ENCODE assay signal across 8 mouse cellular contexts in the genomic region with DNA sequence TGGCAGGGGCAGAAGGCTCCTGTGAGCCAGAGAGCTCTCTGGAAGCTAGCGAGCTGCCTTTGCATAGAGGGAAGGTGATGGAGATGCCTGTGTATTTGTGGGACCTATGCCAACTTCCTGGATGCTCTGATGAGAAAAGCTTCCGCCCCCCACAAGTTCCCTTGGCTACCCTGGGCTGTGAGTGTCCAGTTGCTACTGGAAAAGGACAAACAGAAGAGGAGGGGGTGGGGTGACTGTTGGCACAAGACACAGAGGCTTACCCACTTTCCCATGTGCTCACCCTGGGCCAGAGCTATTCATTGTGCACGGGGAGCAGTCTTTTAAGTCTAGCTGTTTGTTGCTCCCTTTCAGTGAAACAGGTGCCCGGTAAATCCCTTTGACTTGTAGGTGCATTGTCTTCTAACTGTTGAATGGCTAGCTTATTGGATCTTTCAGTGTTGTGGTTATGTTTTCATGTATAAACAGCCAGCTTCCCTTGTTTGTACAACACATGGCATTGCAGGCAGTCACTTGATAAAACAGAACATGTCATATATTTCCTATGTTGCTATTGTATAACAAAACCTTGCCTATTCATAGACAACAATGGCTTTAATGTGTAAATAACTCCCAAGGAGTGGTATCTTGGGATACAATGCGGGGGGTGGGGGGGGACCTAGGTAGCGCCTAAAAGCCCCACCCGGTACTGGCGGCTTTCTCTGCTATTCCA. TPM values are rescaled to one million over a fixed set of nuclear protein-coding genes. Genes with fewer than 3 reads are reported as not detected.
A peak's percentile ranks its signal among the peaks of the same experiment; 100 is the strongest.
DNase-seq lines count a peak whose midpoint lies in the region; ATAC-seq lines count a peak whose summit lies in the region.
"Had no signal": no experiment of that assay in that cellular context is flagged by ENCODE, and none has a peak within 500 bp of the region (broad histone marks: within the 10 kb centered on the region; RNA-seq: fewer than 3 reads in every experiment).

No protein-coding gene starts in this region.

- H3K4me1 ChIP-seq in neural tube, embryonic 11.5 days (ENCODE audit: control insufficient read depth, insufficient read depth, low read length) = peaks cover 10% of the 10 kb centered on the region
- peaks cover 8% of the 10 kb centered on the region; the same call in 1 of the 2 replicates for H3K4me1 ChIP-seq in forebrain, embryonic 11.5 days (replicated peaks; ENCODE audit: control insufficient read depth, insufficient read depth, low read length)
- H3K4me1 ChIP-seq in limb, embryonic 15.5 days = peaks cover 17% of the 10 kb centered on the region
- peaks cover 13% of the 10 kb centered on the region for H3K4me1 ChIP-seq in stomach, embryonic 15.5 days

- H3K27ac ChIP-seq in neural tube, embryonic 11.5 days (ENCODE audit: low read depth, low read length) = no peak overlapping the region
- H3K27ac ChIP-seq in forebrain, embryonic 11.5 days (ENCODE audit: low read depth, low read length) = no peak overlapping the region
- H3K27ac ChIP-seq in limb, embryonic 15.5 days = no peak overlapping the region
- H3K27ac ChIP-seq in stomach, embryonic 15.5 days = no peak overlapping the region
- H3K27ac ChIP-seq: liver, embryonic 14.5 days had no signal

- peak overlapping the region; percentile 50 for H3K4me3 ChIP-seq in neural tube, embryonic 11.5 days (ENCODE audit: low read depth, low read length)
- H3K4me3 ChIP-seq in forebrain, embryonic 11.5 days (ENCODE audit: low read depth, low read length) = peak overlapping the region; percentile 53
- peak overlapping the region; percentile 52 for H3K4me3 ChIP-seq in limb, embryonic 15.5 days
- H3K4me3 ChIP-seq in stomach, embryonic 15.5 days (replicated peaks) = peak overlapping the region; percentile 48

- H3K9me3 ChIP-seq in neural tube, embryonic 11.5 days (ENCODE audit: control insufficient read depth, low read length) = no peaks in the 10 kb centered on the region
- H3K9me3 ChIP-seq in forebrain, embryonic 11.5 days (ENCODE audit: control insufficient read depth, low read length) = no peaks in the 10 kb centered on the region
- H3K9me3 ChIP-seq in limb, embryonic 15.5 days = no peaks in the 10 kb centered on the region
- no peaks in the 10 kb centered on the region for H3K9me3 ChIP-seq in stomach, embryonic 15.5 days

- no peak for ATAC-seq in neural tube, embryonic 11.5 days (ENCODE audit: insufficient read depth, low FRiP score, low TSS enrichment)
- no peak for ATAC-seq in forebrain, embryonic 11.5 days (replicated peaks; ENCODE audit: low FRiP score)
- no peak for ATAC-seq in limb, embryonic 15.5 days (ENCODE audit: insufficient number of reproducible peaks, low FRiP score, low TSS enrichment, low read depth)
- ATAC-seq in stomach, embryonic 15.5 days (ENCODE audit: insufficient read depth, low FRiP score, low read depth) = no peak

- peak; percentile 11 for DNase-seq in neural tube, embryonic 11.5 days (ENCODE audit: low spot score)
- DNase-seq in neural tube, embryonic 10.5 days (ENCODE audit: extremely low spot score, low spot score) = no peak
- no peak for DNase-seq in forebrain, embryonic 11.5 days (ENCODE audit: low spot score)
- no peak for DNase-seq in embryo, embryonic 10 days (ENCODE audit: low spot score)
- DNase-seq in frontal cortex, postnatal 10 days (ENCODE audit: low spot score in 2 of 2) = no peak

- H3K4me2 ChIP-seq in neural tube, embryonic 11.5 days (ENCODE audit: low read depth) = peak overlapping the region; percentile 92
- peak overlapping the region; percentile 100 for H3K4me2 ChIP-seq in forebrain, embryonic 11.5 days (ENCODE audit: low read depth, low read length, severe bottlenecking)
- peak overlapping the region; percentile 100 for H3K4me2 ChIP-seq in limb, embryonic 15.5 days
- H3K4me2 ChIP-seq in stomach, embryonic 15.5 days = peak overlapping the region; percentile 98

- H3K9ac ChIP-seq in neural tube, embryonic 11.5 days (ENCODE audit: low read length) = peak overlapping the region; percentile 75; the same call in 1 of the 2 replicates
- H3K9ac ChIP-seq in forebrain, embryonic 11.5 days (ENCODE audit: low read length) = no peak overlapping the region; the same call in 1 of the 2 replicates
- H3K9ac ChIP-seq in limb, embryonic 15.5 days = no peak overlapping the region
- H3K9ac ChIP-seq in stomach, embryonic 15.5 days = no peak overlapping the region
- H3K9ac ChIP-seq: liver, embryonic 14.5 days had no signal

- H3K36me3 ChIP-seq in neural tube, embryonic 11.5 days (ENCODE audit: control insufficient read depth, insufficient read depth, low read length) = no peaks in the 10 kb centered on the region
- no peaks in the 10 kb centered on the region for H3K36me3 ChIP-seq in forebrain, embryonic 11.5 days (ENCODE audit: control insufficient read depth, insufficient read depth, low read length)
- no peaks in the 10 kb centered on the region for H3K36me3 ChIP-seq in limb, embryonic 15.5 days
- no peaks in the 10 kb centered on the region for H3K36me3 ChIP-seq in stomach, embryonic 15.5 days

- 29% methylated on average over 8 of the region's 8 CpGs for WGBS in neural tube, embryonic 11.5 days
- WGBS in forebrain, embryonic 11.5 days = 19% methylated on average over 8 of the region's 8 CpGs
- WGBS in limb, embryonic 15.5 days = 33% methylated on average over 8 of the region's 8 CpGs
- 33% methylated on average over 8 of the region's 8 CpGs for WGBS in stomach, embryonic 15.5 days

- peaks cover 42% of the 10 kb centered on the region for H3K27me3 ChIP-seq in neural tube, embryonic 11.5 days (ENCODE audit: control insufficient read depth, insufficient read depth, low read length)
- H3K27me3 ChIP-seq in forebrain, embryonic 11.5 days (ENCODE audit: control insufficient read depth, insufficient read depth, low read length) = peaks cover 35% of the 10 kb centered on the region
- peaks cover 51% of the 10 kb centered on the region for H3K27me3 ChIP-seq in limb, embryonic 15.5 days
- peaks cover 42% of the 10 kb centered on the region for H3K27me3 ChIP-seq in stomach, embryonic 15.5 days (replicated peaks)

RNA-seq across cellular contexts. Expression of a gene that starts 2.6 kb away (rescaled TPM):
- 0.89 and 1.4 TPM in 2 replicates for polyA plus RNA-seq in neural tube, embryonic 11.5 days (2014; fragmentation: Nextera tagmentation; extraction: Ambion mirVana)
- polyA plus RNA-seq in forebrain, embryonic 11.5 days (2014; fragmentation: Nextera tagmentation; extraction: Ambion mirVana) = 1.2 and 1.6 TPM in 2 replicates
- 0.09 and 0.24 TPM in 2 replicates for polyA plus RNA-seq in limb, embryonic 15.5 days (2015; fragmentation: Nextera tagmentation; extraction: Ambion mirVana)
- polyA plus RNA-seq in stomach, embryonic 15.5 days (2015; fragmentation: Nextera tagmentation; extraction: Ambion mirVana) = 0.55 and 0.57 TPM in 2 replicates

RNA-seq across cellular contexts. Expression of a gene that starts 16.0 kb away (rescaled TPM):
- 0.42 and 0.53 TPM in 2 replicates for polyA plus RNA-seq in neural tube, embryonic 11.5 days (2014; fragmentation: Nextera tagmentation; extraction: Ambion mirVana)
- 0.33 and 0.59 TPM in 2 replicates for polyA plus RNA-seq in forebrain, embryonic 11.5 days (2014; fragmentation: Nextera tagmentation; extraction: Ambion mirVana)
- 0.58 and 0.72 TPM in 2 replicates for polyA plus RNA-seq in limb, embryonic 15.5 days (2015; fragmentation: Nextera tagmentation; extraction: Ambion mirVana)
- polyA plus RNA-seq in stomach, embryonic 15.5 days (2015; fragmentation: Nextera tagmentation; extraction: Ambion mirVana) = 0.48 and 0.49 TPM in 2 replicates

RNA-seq across cellular contexts. Expression of a gene that starts 28.9 kb away (rescaled TPM):
- polyA plus RNA-seq in neural tube, embryonic 11.5 days (2014; fragmentation: Nextera tagmentation; extraction: Ambion mirVana) = 67.1 and 67.3 TPM in 2 replicates
- 54.8 and 69.1 TPM in 2 replicates for polyA plus RNA-seq in forebrain, embryonic 11.5 days (2014; fragmentation: Nextera tagmentation; extraction: Ambion mirVana)
- 69.3 and 71.1 TPM in 2 replicates for polyA plus RNA-seq in limb, embryonic 15.5 days (2015; fragmentation: Nextera tagmentation; extraction: Ambion mirVana)
- polyA plus RNA-seq in stomach, embryonic 15.5 days (2015; fragmentation: Nextera tagmentation; extraction: Ambion mirVana) = 72.2 and 75.6 TPM in 2 replicates

RNA-seq across cellular contexts. Expression of a gene that starts 57.1 kb away (rescaled TPM):
- 114 and 128 TPM in 2 replicates for polyA plus RNA-seq in neural tube, embryonic 11.5 days (2014; fragmentation: Nextera tagmentation; extraction: Ambion mirVana)
- polyA plus RNA-seq in forebrain, embryonic 11.5 days (2014; fragmentation: Nextera tagmentation; extraction: Ambion mirVana) = 87.7 and 87.9 TPM in 2 replicates
- 156 and 164 TPM in 2 replicates for polyA plus RNA-seq in limb, embryonic 15.5 days (2015; fragmentation: Nextera tagmentation; extraction: Ambion mirVana)
- 195 TPM in 2 replicates for polyA plus RNA-seq in stomach, embryonic 15.5 days (2015; fragmentation: Nextera tagmentation; extraction: Ambion mirVana)
